Mouse (Mus musculus): ENCODE results near the gene Il17d.
A peak's percentile ranks its signal among the peaks of the same experiment; 100 is the strongest.

The Il17d gene

DNA sequence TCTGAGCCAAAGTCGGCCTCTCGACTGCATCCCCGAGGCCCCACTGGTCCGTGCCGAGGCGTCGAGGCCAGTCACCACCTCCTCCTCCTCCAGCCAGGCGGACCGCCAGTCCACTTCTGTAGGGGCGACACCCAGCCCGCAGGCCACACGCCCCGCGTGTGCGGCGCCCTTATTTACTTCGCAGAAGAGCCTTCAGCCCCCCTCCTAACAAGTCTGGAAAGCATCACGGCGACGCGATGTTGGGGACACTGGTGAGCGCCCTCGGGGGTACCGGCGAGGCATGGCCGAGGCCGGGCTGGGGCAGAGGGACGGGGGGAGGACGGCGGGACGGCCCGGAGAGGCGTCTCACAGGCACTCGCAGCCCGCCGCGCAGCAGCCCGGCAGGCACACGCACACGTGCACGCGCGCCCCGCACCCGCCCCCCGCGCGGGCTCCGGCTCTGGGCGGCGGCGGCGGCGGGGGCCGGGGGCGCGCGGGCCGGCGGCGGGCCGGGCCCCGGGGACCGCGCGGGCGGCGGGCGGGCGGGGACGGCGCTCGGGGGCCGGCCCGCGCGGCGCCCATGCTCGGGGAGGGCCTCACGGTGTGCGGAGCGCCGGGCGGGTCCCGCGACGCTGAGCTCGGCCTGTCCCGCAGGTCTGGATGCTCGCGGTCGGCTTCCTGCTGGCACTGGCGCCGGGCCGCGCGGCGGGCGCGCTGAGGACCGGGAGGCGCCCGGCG is at the start of gene Il17d:
Gene Il17d, plus strand, starts transcription at position 107 of the 717 bp plus-strand sequence.
- peak; percentile 29 for DNase-seq (ENCODE audit: low read depth)

DNA sequence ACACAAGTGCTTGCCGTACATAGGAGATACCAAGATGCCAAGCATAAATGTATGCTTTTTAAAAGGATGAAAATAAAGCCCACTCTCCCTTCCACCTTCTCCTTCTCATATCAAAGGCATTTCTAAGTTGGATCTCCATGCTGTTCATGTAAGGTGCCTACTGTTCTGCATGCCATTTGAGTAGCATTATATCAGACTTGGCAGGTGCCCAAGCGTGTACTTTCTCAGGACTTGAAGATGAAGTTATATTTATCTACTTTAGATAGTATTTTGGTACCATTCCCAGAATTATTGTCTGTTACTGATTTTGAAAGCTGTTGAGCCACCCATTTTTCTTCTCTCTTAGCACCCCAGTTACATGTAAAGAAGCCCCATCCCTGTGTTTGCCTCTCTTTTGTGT is 49.5 kb upstream of the Il17d start:
- DNase-seq (ENCODE audit: low read depth), result no peak

- DNase-seq (ENCODE audit: low read depth), result no peak
Measured at GRCm38 (mm10) chr14:57482262-57482661, 42.3 kb upstream of the Il17d start.

DNA sequence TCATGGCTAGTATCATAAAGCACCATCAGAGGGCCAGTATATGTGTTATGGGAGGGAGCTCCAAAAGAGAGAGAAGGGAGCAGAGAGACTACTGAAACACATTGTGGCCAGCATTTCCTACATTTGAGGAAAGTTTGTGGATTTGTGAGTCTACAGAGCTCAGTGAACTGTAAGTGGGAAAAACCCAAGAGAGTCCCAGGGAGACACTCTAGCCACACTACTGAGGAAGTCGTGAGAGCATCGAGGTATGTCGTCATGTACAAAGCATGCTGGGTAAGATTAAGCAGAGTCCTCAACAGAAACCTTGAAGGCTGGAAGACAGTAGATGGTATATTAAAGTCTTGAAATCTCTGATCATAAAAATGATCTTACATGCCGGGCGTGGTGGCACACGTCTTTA is 40.4 kb upstream of the Il17d start:
- no peak for DNase-seq (ENCODE audit: low read depth)

GRCm38 (mm10) chr14:57489696-57490095 is 34.9 kb upstream of the Il17d start:
- no peak for DNase-seq (ENCODE audit: low read depth)

- no peak for DNase-seq (ENCODE audit: low read depth)
Measured at GRCm38 (mm10) chr14:57493840-57494239, 30.7 kb upstream of the Il17d start.

GRCm38 (mm10) chr14:57503729-57504128 is 20.8 kb upstream of the Il17d start:
- no peak for DNase-seq (ENCODE audit: low read depth)

- DNase-seq (ENCODE audit: low read depth), result no peak
Measured at GRCm38 (mm10) chr14:57509554-57509953, 15.0 kb upstream of the Il17d start.

DNA sequence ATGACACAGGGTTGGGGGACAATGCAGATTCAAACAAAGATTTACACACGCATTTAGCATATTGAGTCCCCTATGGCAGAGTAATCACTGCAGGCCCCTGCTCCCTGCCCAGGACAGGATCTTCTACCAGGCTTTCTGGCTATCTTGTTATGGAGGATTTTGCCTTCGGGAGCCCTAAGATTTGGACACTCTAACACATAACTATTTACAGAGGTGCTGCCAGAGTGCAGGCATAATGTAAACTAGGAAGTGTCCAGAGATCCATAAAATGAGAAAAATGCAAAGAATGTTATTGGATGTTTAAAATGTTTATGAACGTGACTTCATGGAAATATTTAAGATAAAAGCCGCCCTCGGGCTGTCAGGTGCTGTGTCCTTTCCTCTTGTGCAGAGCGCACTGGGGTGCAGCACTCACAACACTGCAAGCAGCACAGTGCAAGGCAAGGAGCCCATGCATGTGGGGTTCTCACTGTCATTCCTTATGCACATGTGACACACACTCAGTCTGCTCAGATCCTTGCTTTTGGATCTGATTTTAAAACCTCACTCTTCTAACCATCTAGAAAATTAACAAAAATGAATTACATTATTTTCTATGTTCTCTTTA is 9.3 kb upstream of the Il17d start:
- DNase-seq (ENCODE audit: low read depth), result no peak

GRCm38 (mm10) chr14:57517001-57517400 is 7.6 kb upstream of the Il17d start:
- DNase-seq (ENCODE audit: low read depth), result no peak

GRCm38 (mm10) chr14:57523762-57524161 is 815 bp upstream of the Il17d start:
- no peak for DNase-seq (ENCODE audit: low read depth)

DNA sequence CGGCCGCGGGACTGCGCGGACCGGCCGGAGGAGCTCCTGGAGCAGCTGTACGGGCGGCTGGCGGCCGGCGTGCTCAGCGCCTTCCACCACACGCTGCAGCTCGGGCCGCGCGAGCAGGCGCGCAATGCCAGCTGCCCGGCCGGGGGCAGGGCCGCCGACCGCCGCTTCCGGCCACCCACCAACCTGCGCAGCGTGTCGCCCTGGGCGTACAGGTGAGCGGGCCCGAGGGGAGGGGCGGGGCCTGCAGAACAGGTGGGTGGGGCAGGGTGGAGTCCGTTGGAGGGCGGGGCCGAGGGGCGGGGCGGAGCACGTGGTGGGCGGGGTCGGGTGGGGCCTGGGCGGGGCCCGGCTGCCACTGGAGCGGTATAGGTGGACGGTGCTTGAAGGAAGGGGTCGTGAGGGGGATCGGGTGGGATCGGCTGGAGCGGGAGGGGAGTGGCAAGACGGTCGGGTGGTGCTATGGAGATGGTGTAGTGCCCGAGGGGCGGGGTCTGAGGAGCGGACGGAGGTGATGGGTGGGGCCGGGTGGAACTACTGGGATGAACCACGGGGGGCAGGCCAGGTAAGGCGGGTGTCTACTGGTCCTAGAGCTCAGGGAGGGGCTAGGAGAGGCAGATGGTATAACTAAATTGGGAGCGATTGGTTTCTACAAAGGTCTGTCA is 942 bp downstream of the Il17d start:
- DNase-seq (ENCODE audit: low read depth), result peak; percentile 53

- DNase-seq (ENCODE audit: low read depth), result peak; percentile 8
Measured at GRCm38 (mm10) chr14:57526050-57526623, 1.6 kb downstream of the Il17d start.

DNA sequence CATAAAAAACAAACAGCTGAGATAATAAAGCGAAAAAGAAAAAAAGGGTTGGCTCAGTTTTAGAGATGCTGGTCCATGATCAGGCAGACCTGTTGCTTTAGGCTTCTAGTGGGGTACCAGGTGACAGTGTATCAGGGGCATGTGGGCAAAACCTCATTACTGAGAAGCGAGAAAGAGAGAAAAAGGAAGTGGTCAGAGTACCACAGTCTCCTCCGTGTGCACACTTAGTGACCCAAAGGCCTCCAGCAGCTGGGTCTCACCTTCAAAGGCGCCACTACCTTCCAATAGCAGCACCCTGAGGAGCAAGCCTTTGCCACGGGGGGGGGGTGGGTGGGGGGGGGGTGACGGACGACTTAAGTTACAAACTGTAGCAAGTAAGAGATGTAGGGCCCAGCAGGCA is 2.5 kb downstream of the Il17d start:
- no peak for DNase-seq (ENCODE audit: low read depth)

DNA sequence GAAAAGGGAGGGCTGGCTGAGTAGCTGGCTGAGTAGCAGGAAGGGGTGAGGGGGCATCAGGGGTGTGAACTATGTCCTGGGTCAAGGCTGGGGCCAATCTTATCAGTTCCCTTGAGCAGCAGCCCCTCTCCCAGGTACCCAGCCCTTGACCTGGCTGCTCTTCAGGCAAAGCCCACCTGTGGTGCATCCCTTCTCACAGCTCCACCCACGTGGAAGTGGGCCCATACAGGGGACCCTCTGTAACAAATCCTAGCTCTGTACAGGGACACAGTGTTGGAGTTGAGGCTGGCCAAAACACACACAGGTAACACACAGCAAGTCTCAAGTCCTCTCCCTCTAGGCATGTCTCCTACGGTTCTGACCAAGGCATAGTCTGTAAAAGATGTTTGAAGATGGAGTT is 3.0 kb downstream of the Il17d start:
- DNase-seq (ENCODE audit: low read depth), result no peak

GRCm38 (mm10) chr14:57529086-57529785 is 4.7 kb downstream of the Il17d start:
- DNase-seq (ENCODE audit: low read depth), result no peak

GRCm38 (mm10) chr14:57529786-57530515 is 5.4 kb downstream of the Il17d start:
- no peak for DNase-seq (ENCODE audit: low read depth)

GRCm38 (mm10) chr14:57532577-57532976 is 8.0 kb downstream of the Il17d start:
- no peak for DNase-seq (ENCODE audit: low read depth)

- DNase-seq (ENCODE audit: low read depth), result peak; percentile 55
Measured at GRCm38 (mm10) chr14:57533214-57533613, 8.6 kb downstream of the Il17d start.

DNA sequence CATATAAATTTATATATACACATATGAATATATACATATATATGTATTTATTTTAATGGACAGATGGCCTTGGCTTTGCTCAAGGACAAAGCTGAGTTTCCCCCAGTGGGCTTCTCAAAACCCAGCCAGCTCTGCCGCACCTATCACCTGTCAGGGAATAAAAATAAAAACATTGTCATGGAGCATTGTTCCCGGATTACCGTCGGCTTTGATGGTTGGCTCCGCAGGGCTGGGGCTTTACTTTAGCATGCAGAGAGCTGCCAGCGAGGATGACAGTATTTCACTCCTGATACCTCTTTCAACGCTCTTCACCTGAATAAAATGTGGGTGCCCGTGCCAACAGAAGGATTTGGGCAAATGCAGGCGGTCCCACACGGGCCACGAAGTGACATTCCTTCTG is 9.3 kb downstream of the Il17d start:
- DNase-seq (ENCODE audit: low read depth), result no peak

- no peak for DNase-seq (ENCODE audit: low read depth)
Measured at GRCm38 (mm10) chr14:57534346-57534745, 9.8 kb downstream of the Il17d start.

GRCm38 (mm10) chr14:57534961-57535360 is 10.4 kb downstream of the Il17d start:
- no peak for DNase-seq (ENCODE audit: low read depth)

Data from naive thymus-derived CD4-positive, alpha-beta T cell, adult 2 months (primary cell).